Mouse (Mus musculus): ENCODE data around the gene Ly6g6f. TPM values are rescaled to one million over a fixed set of nuclear protein-coding genes. Genes with fewer than 3 reads are reported as not detected.

Ly6g6f gene
- polyA plus RNA-seq, 1 experiment from 2014 or later = not detected

GRCm38 (mm10) chr17:35121871-35122303 lies 36.5 kb upstream of the Ly6g6f start, which contains the start of gene Csnk2b:
Gene Csnk2b, minus strand, starts transcription at chr17:35122053.
- peak within 1 kb of the TSS; percentile 92 for H3K4me2 ChIP-seq (replicated peaks; ENCODE audit: low read depth)
- H3K4me1 ChIP-seq (replicated peaks; ENCODE audit: control insufficient read depth, insufficient read depth, low read length) = peaks cover 6% of the 10 kb centered on the region; the same call in 1 of the 2 replicates
- peak within 1 kb of the TSS; percentile 86 for H3K4me3 ChIP-seq (ENCODE audit: low read depth, low read length)
- ATAC-seq = no peak
- under 1% methylated on average over 19 of the region's 19 CpGs for WGBS
- peaks cover 25% of the 10 kb centered on the region for H3K36me3 ChIP-seq (ENCODE audit: control insufficient read depth, insufficient read depth)
- H3K9ac ChIP-seq (ENCODE audit: low read depth, low read length) = peak within 1 kb of the TSS; percentile 84
- no peaks in the 10 kb centered on the region for H3K9me3 ChIP-seq (ENCODE audit: control insufficient read depth)
- TF ChIP-seq CTCF (IDR thresholded peaks at IDR 0.05; ENCODE audit: low read depth) = peak; percentile 62
- no peaks in the 10 kb centered on the region for H3K27me3 ChIP-seq (replicated peaks; ENCODE audit: control insufficient read depth, insufficient read depth, low read length)
- peak within 1 kb of the TSS; percentile 89 for H3K27ac ChIP-seq (ENCODE audit: low read depth, low read length)

- Histone ChIP-seq H3K4me2 (replicated peaks; ENCODE audit: low read depth) (peak within 1 kb of the TSS; percentile 92), H3K27me3 (replicated peaks; ENCODE audit: control insufficient read depth, insufficient read depth, low read length) (no peaks in the 10 kb centered on the region), H3K36me3 (ENCODE audit: control insufficient read depth, insufficient read depth) (peaks cover 29% of the 10 kb centered on the region), H3K9me3 (ENCODE audit: control insufficient read depth) (no peaks in the 10 kb centered on the region), H3K9ac (ENCODE audit: low read depth, low read length) (peak within 1 kb of the TSS; percentile 84), H3K27ac (ENCODE audit: low read depth, low read length) (peak within 1 kb of the TSS; percentile 89), H3K4me1 (replicated peaks; ENCODE audit: control insufficient read depth, insufficient read depth, low read length) (peaks cover 6% of the 10 kb centered on the region; the same call in 1 of the 2 replicates), H3K4me3 (ENCODE audit: low read depth, low read length) (peak within 1 kb of the TSS; percentile 86)
- ATAC-seq = peak; percentile 86
- 0% methylated on average over 50 of the region's 50 CpGs for WGBS
- TF ChIP-seq CTCF (IDR thresholded peaks at IDR 0.05; ENCODE audit: low read depth) = no peak
Observed at GRCm38 (mm10) chr17:35121143-35121799, 35.9 kb upstream of the Ly6g6f start, which contains the start of gene Gpank1. Gene Gpank1, plus strand, starts transcription at chr17:35121455.

GRCm38 (mm10) chr17:35120745-35121142 lies 35.3 kb upstream of the Ly6g6f start:
- Histone ChIP-seq H3K27ac (ENCODE audit: low read depth, low read length) (peak overlapping the region; percentile 43), H3K4me1 (replicated peaks; ENCODE audit: control insufficient read depth, insufficient read depth, low read length) (peaks cover 6% of the 10 kb centered on the region; the same call in 1 of the 2 replicates), H3K9me3 (ENCODE audit: control insufficient read depth) (no peaks in the 10 kb centered on the region), H3K27me3 (replicated peaks; ENCODE audit: control insufficient read depth, insufficient read depth, low read length) (no peaks in the 10 kb centered on the region), H3K4me2 (replicated peaks; ENCODE audit: low read depth) (peak overlapping the region; percentile 92), H3K4me3 (ENCODE audit: low read depth, low read length) (peak overlapping the region; percentile 86), H3K36me3 (ENCODE audit: control insufficient read depth, insufficient read depth) (peaks cover 34% of the 10 kb centered on the region), H3K9ac (ENCODE audit: low read depth, low read length) (peak overlapping the region; percentile 84)
- WGBS = under 1% methylated on average over 33 of the region's 33 CpGs
- ATAC-seq = 0 out of 2 replicates have a peak, but pooled peaks have one; percentile 2
- TF ChIP-seq CTCF (IDR thresholded peaks at IDR 0.05; ENCODE audit: low read depth) = no peak

GRCm38 (mm10) chr17:35115046-35116019 lies 29.9 kb upstream of the Ly6g6f start, which contains the start of gene Ly6g5b:
Gene Ly6g5b, minus strand, starts transcription at chr17:35115428.
- ATAC-seq = no peak
- Histone ChIP-seq H3K36me3 (ENCODE audit: control insufficient read depth, insufficient read depth) (peaks cover 38% of the 10 kb centered on the region), H3K4me3 (ENCODE audit: low read depth, low read length) (no peak within 1 kb of the TSS), H3K4me2 (replicated peaks; ENCODE audit: low read depth) (no peak within 1 kb of the TSS), H3K4me1 (replicated peaks; ENCODE audit: control insufficient read depth, insufficient read depth, low read length) (no peaks in the 10 kb centered on the region), H3K27me3 (replicated peaks; ENCODE audit: control insufficient read depth, insufficient read depth, low read length) (no peaks in the 10 kb centered on the region), H3K9me3 (ENCODE audit: control insufficient read depth) (no peaks in the 10 kb centered on the region), H3K9ac (ENCODE audit: low read depth, low read length) (no peak within 1 kb of the TSS), H3K27ac (ENCODE audit: low read depth, low read length) (no peak within 1 kb of the TSS)
- TF ChIP-seq CTCF (IDR thresholded peaks at IDR 0.05; ENCODE audit: low read depth) = peak; percentile 73
- 85% methylated on average over 8 of the region's 8 CpGs for WGBS

- no peak for ATAC-seq
- peaks cover 24% of the 10 kb centered on the region for H3K36me3 ChIP-seq (ENCODE audit: control insufficient read depth, insufficient read depth)
- H3K27ac ChIP-seq (ENCODE audit: low read depth, low read length) = no peak overlapping the region
- no peaks in the 10 kb centered on the region for H3K9me3 ChIP-seq (ENCODE audit: control insufficient read depth)
- H3K4me1 ChIP-seq (replicated peaks; ENCODE audit: control insufficient read depth, insufficient read depth, low read length) = no peaks in the 10 kb centered on the region
- H3K9ac ChIP-seq (ENCODE audit: low read depth, low read length) = no peak overlapping the region
- no peak overlapping the region for H3K4me3 ChIP-seq (ENCODE audit: low read depth, low read length)
- H3K4me2 ChIP-seq (replicated peaks; ENCODE audit: low read depth) = no peak overlapping the region
- no peak for TF ChIP-seq CTCF (IDR thresholded peaks at IDR 0.05; ENCODE audit: low read depth)
- 71% methylated on average over 9 of the region's 9 CpGs for WGBS
- H3K27me3 ChIP-seq (replicated peaks; ENCODE audit: control insufficient read depth, insufficient read depth, low read length) = no peaks in the 10 kb centered on the region
Observed at GRCm38 (mm10) chr17:35111774-35112173, 26.4 kb upstream of the Ly6g6f start.

- no peak within 1 kb of the TSS for H3K9ac ChIP-seq (ENCODE audit: low read depth, low read length)
- no peak for TF ChIP-seq CTCF (IDR thresholded peaks at IDR 0.05; ENCODE audit: low read depth)
- no peak within 1 kb of the TSS for H3K4me3 ChIP-seq (ENCODE audit: low read depth, low read length)
- H3K27ac ChIP-seq (ENCODE audit: low read depth, low read length) = no peak within 1 kb of the TSS
- no peaks in the 10 kb centered on the region for H3K4me1 ChIP-seq (replicated peaks; ENCODE audit: control insufficient read depth, insufficient read depth, low read length)
- H3K27me3 ChIP-seq (replicated peaks; ENCODE audit: control insufficient read depth, insufficient read depth, low read length) = no peaks in the 10 kb centered on the region
- no peak for ATAC-seq
- 0 out of 2 replicates have a peak, but pooled peaks cover 2% of the 10 kb centered on the region for H3K36me3 ChIP-seq (ENCODE audit: control insufficient read depth, insufficient read depth)
- H3K4me2 ChIP-seq (replicated peaks; ENCODE audit: low read depth) = no peak within 1 kb of the TSS
- H3K9me3 ChIP-seq (ENCODE audit: control insufficient read depth) = no peaks in the 10 kb centered on the region
- WGBS = 82% methylated on average over 6 of the region's 6 CpGs
Observed at GRCm38 (mm10) chr17:35108097-35108496, 22.7 kb upstream of the Ly6g6f start, which contains the start of gene Ly6g5c. Gene Ly6g5c, plus strand, starts transcription at chr17:35108279.
